Mouse (Mus musculus): Measurements from ENCODE around the gene Mok.

Gene Mok

GRCm38 (mm10) chr12:110806301-110806970 is 34.3 kb downstream of the Mok start:
- peak; percentile 93 for DNase-seq

GRCm38 (mm10) chr12:110804261-110804660 is 36.5 kb downstream of the Mok start:
- DNase-seq = peak; percentile 85

GRCm38 (mm10) chr12:110802674-110803297 is 38.0 kb downstream of the Mok start:
- peak; percentile 66 for DNase-seq

GRCm38 (mm10) chr12:110801876-110802464 is 38.8 kb downstream of the Mok start:
- peak; percentile 88 for DNase-seq

GRCm38 (mm10) chr12:110799226-110799625 is 41.5 kb downstream of the Mok start:
- peak; percentile 86 for DNase-seq

- peak; percentile 91 for DNase-seq
These were observed 42.8 kb downstream of the Mok start for GRCm38 (mm10) chr12:110797842-110798431.

- no peak for DNase-seq
These were observed 43.5 kb downstream of the Mok start for GRCm38 (mm10) chr12:110797202-110797601.

- DNase-seq = no peak
These were observed 44.0 kb downstream of the Mok start for GRCm38 (mm10) chr12:110796748-110797147.

GRCm38 (mm10) chr12:110795035-110795434 is 45.7 kb downstream of the Mok start:
- DNase-seq = no peak

- DNase-seq = no peak
These were observed 49.7 kb downstream of the Mok start for GRCm38 (mm10) chr12:110791026-110791425.

GRCm38 (mm10) chr12:110790580-110790979 is 50.2 kb downstream of the Mok start:
- DNase-seq = no peak

GRCm38 (mm10) chr12:110786243-110786642 is 54.5 kb downstream of the Mok start:
- DNase-seq = peak; percentile 91

- no peak for DNase-seq
These were observed 56.5 kb downstream of the Mok start for GRCm38 (mm10) chr12:110784211-110784610.

- no peak for DNase-seq
These were observed 58.5 kb downstream of the Mok start for GRCm38 (mm10) chr12:110782278-110782677.

- no peak for DNase-seq
These were observed 59.6 kb downstream of the Mok start for GRCm38 (mm10) chr12:110781181-110781580.

GRCm38 (mm10) chr12:110779296-110779695 is 61.4 kb downstream of the Mok start:
- DNase-seq = no peak

- DNase-seq = no peak
These were observed 62.9 kb downstream of the Mok start for GRCm38 (mm10) chr12:110777853-110778252.

GRCm38 (mm10) chr12:110775628-110776426 is 64.9 kb downstream of the Mok start:
- peak; percentile 90 for DNase-seq

GRCm38 (mm10) chr12:110771961-110772360 is 68.8 kb downstream of the Mok start:
- no peak for DNase-seq

GRCm38 (mm10) chr12:110770479-110771247 is 70.1 kb downstream of the Mok start:
- no peak for DNase-seq

GRCm38 (mm10) chr12:110769660-110770297 is 71.0 kb downstream of the Mok start:
- no peak for DNase-seq

GRCm38 (mm10) chr12:110768562-110768961 is 72.2 kb downstream of the Mok start:
- DNase-seq = no peak

All from heart, adult 11 months (tissue).